Mouse (Mus musculus) forebrain, embryonic 11.5 days (tissue): ENCODE results near the gene Ing1. TPM values are rescaled to one million over a fixed set of nuclear protein-coding genes. Genes with fewer than 3 reads are reported as not detected.

Experiments used
- ATAC-seq: fragments of 200-750 bp; cut with Nextera tagmentation; replicated peaks from 2 replicates; pipeline ENCODE4 v1.8.0; 2017; ENCODE audit warnings: moderate TSS enrichment; ENCODE audit not compliant: low FRiP score
- DNase-seq: peaks from one replicate; pipeline ENCODE4 v3.0.0-alpha.2; 2017; ENCODE audit warnings: low spot score
- H3K27ac ChIP-seq: fragments of 300-500 bp; sonication (generic); 2 replicates; pipeline ENCODE4 v1.5.1; 2014; ENCODE audit warnings: low read depth, low read length
- H3K27me3 ChIP-seq: fragments of 300-500 bp; sonication (generic); 2 replicates; pipeline ENCODE4 v1.6.1; 2014; ENCODE audit warnings: mild to moderate bottlenecking, low read length, mixed read lengths; ENCODE audit not compliant: control insufficient read depth, insufficient read depth
- H3K36me3 ChIP-seq: fragments of 300-500 bp; sonication (generic); 2 replicates; pipeline ENCODE4 v1.6.1; 2014; ENCODE audit warnings: mild to moderate bottlenecking, low read length, moderate library complexity, mixed read lengths; ENCODE audit not compliant: control insufficient read depth, insufficient read depth
- H3K4me1 ChIP-seq: fragments of 300-500 bp; sonication (generic); replicated peaks from 2 replicates; pipeline ENCODE4 v1.6.1; 2014; ENCODE audit warnings: low read length, mixed read lengths; ENCODE audit not compliant: control insufficient read depth, insufficient read depth
- H3K4me2 ChIP-seq: fragments of 300-500 bp; sonication (generic); 2 replicates; pipeline ENCODE4 v1.6.1; 2014; ENCODE audit warnings: low read depth, mild to moderate bottlenecking, low read length, moderate library complexity, mixed read lengths; ENCODE audit not compliant: severe bottlenecking
- H3K4me3 ChIP-seq: fragments of 300-500 bp; sonication (generic); 2 replicates; pipeline ENCODE4 v1.5.1; 2014; ENCODE audit warnings: low read depth, low read length
- H3K9ac ChIP-seq: fragments of 300-500 bp; sonication (generic); 2 replicates; pipeline ENCODE4 v1.6.1; 2014; ENCODE audit warnings: low read length
- H3K9me3 ChIP-seq: fragments of 300-500 bp; sonication (generic); 2 replicates; pipeline ENCODE4 v1.6.1; 2016; ENCODE audit warnings: low read length, mixed read lengths; ENCODE audit not compliant: control insufficient read depth
- WGBS: fragments of 180-500 bp; shearing (Covaris S2); extraction: QIAGEN DNeasy Blood & Tissue Kit; methylation state at CpG from one replicate; pipeline ENCODE4 v1.1.7; 2014; 5-methylcytosine and 5-hydroxymethylcytosine counted together
- polyA plus RNA-seq: library from polyadenylated mRNA; unstranded; fragments of >200 nt; fragmentation: Nextera tagmentation; extraction: Ambion mirVana; gene quantifications from 2 replicates; pipeline ENCODE4 v1.2.1, GENCODE M21; 2014

The Ing1 gene
- 42.9 and 46.8 TPM in 2 replicates for polyA plus RNA-seq

- Histone ChIP-seq H3K4me3 (peak within 1 kb of the TSS; percentile 98), H3K36me3 (no peaks in the 10 kb centered on the region), H3K27ac (peak within 1 kb of the TSS; percentile 100), H3K9me3 (no peaks in the 10 kb centered on the region), H3K27me3 (no peaks in the 10 kb centered on the region), H3K4me1 (peaks cover 11% of the 10 kb centered on the region; the same call in 1 of the 2 replicates), H3K9ac (peak within 1 kb of the TSS; percentile 96), H3K4me2 (peak within 1 kb of the TSS; percentile 70)
- peak; percentile 79 for ATAC-seq
- under 1% methylated on average over 52 of the region's 52 CpGs for WGBS
- peak; percentile 98 for DNase-seq
Observed at GRCm38 (mm10) chr8:11554799-11555719, at the start of gene Ing1. Gene Ing1 (plus strand): TSS chr8:11555571.

DNA sequence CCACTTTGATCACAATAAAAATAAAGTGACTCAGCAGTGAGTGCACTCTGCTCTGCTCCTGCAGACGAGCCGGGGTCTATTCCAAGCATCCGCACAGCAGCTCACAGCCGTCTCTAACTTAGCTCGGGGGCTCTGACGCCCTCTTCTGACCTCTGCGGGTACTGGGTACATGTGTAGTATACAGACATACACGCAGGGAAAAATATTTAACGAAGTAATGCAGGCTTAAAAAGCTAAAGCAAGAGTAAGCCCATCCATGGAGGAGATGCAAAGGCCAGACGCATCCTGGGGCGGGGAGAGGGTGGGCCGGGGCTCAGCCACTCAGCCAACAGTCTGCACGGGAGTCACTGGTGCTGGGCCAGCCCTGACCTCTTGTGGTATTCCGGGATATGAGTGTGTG lies 49.3 kb upstream of the Ing1 start:
- H3K4me1 ChIP-seq: no peaks in the 10 kb centered on the region
- DNase-seq: no peak
- H3K36me3 ChIP-seq: peaks cover 19% of the 10 kb centered on the region; the same call in 1 of the 2 replicates
- H3K4me3 ChIP-seq: no peak overlapping the region
- no peak overlapping the region for H3K27ac ChIP-seq
- WGBS: 84% methylated on average over 14 of the region's 14 CpGs
- no peak overlapping the region for H3K9ac ChIP-seq
- ATAC-seq: no peak
- H3K9me3 ChIP-seq: no peaks in the 10 kb centered on the region
- no peaks in the 10 kb centered on the region for H3K27me3 ChIP-seq
- H3K4me2 ChIP-seq: no peak overlapping the region

- DNase-seq: peak; percentile 81
- no peak overlapping the region for H3K27ac ChIP-seq
- peaks cover 19% of the 10 kb centered on the region; the same call in 1 of the 2 replicates for H3K36me3 ChIP-seq
- H3K4me1 ChIP-seq: no peaks in the 10 kb centered on the region
- H3K9me3 ChIP-seq: no peaks in the 10 kb centered on the region
- no peaks in the 10 kb centered on the region for H3K27me3 ChIP-seq
- WGBS: 74% methylated on average over 6 of the region's 6 CpGs
- H3K9ac ChIP-seq: no peak overlapping the region
- H3K4me3 ChIP-seq: no peak overlapping the region
- H3K4me2 ChIP-seq: no peak overlapping the region
- no peak for ATAC-seq
Observed at GRCm38 (mm10) chr8:11506802-11507201, 48.6 kb upstream of the Ing1 start.

- no peak overlapping the region for H3K4me2 ChIP-seq
- 88% methylated on average over 10 of the region's 10 CpGs for WGBS
- ATAC-seq: no peak
Observed at GRCm38 (mm10) chr8:11508880-11509279, 46.5 kb upstream of the Ing1 start.

GRCm38 (mm10) chr8:11510971-11511370 lies 44.4 kb upstream of the Ing1 start:
- Histone ChIP-seq H3K9ac (no peak overlapping the region), H3K4me3 (no peak overlapping the region), H3K27ac (no peak overlapping the region), H3K4me1 (no peaks in the 10 kb centered on the region), H3K36me3 (peaks cover 14% of the 10 kb centered on the region; the same call in 1 of the 2 replicates), H3K4me2 (no peak overlapping the region), H3K9me3 (no peaks in the 10 kb centered on the region), H3K27me3 (no peaks in the 10 kb centered on the region)
- no peak for DNase-seq
- no peak for ATAC-seq
- 91% methylated on average over 5 of the region's 5 CpGs for WGBS

More at GRCm38 (mm10) chr8:11508880-11509279, 46.5 kb upstream of the Ing1 start:
- no peak for DNase-seq
- Histone ChIP-seq H3K4me3 (no peak overlapping the region), H3K36me3 (peaks cover 19% of the 10 kb centered on the region; the same call in 1 of the 2 replicates), H3K9me3 (no peaks in the 10 kb centered on the region), H3K4me1 (no peaks in the 10 kb centered on the region), H3K27ac (no peak overlapping the region), H3K27me3 (no peaks in the 10 kb centered on the region), H3K9ac (no peak overlapping the region)

DNA sequence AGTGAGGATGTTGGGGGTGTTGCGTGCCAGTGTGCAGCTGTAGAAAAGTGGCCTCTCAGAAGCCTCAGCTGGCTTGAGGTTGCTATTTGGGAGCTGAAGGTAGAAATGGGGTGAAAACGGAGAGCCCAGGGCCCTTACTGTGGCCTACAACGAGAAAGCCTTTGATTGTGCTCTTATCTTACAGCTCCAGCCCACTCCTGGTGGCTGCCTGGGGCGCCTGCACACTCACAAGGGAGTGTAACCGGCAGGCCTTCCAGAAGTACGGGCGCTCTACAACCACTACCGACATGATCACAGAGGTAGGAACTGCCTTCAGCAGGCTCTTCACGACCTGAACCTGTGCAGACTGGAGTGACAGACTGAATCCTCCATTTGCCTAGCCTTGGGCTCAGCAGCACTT lies 42.7 kb upstream of the Ing1 start:
- Histone ChIP-seq H3K9ac (no peak overlapping the region), H3K4me2 (no peak overlapping the region), H3K27ac (no peak overlapping the region), H3K36me3 (peaks cover 14% of the 10 kb centered on the region; the same call in 1 of the 2 replicates), H3K27me3 (no peaks in the 10 kb centered on the region), H3K4me1 (no peaks in the 10 kb centered on the region), H3K9me3 (no peaks in the 10 kb centered on the region), H3K4me3 (no peak overlapping the region)
- WGBS: 89% methylated on average over 9 of the region's 9 CpGs
- ATAC-seq: no peak
- DNase-seq: no peak

DNA sequence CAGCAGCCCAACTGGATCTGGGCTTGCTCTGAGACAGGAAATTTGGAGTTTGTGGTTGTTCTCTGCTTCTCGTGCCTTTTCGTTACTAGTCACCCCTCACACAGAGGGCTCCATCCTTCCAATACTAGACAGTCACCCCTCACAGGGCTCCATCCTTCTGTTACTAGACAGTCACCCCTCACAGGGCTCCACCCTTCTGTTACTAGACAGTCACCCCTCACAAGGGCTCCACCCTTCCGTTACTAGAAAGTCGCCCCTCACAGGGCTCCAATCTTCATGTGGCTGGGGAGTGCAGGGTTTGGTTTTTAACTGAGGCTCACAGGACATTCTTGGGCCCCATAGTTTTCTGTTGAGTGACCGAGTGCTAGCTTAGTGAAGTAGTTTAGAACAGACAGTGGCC lies 42.1 kb upstream of the Ing1 start:
- H3K9ac ChIP-seq: no peak overlapping the region
- peaks cover 14% of the 10 kb centered on the region; the same call in 1 of the 2 replicates for H3K36me3 ChIP-seq
- ATAC-seq (no peak), DNase-seq (no peak)
- no peaks in the 10 kb centered on the region for H3K9me3 ChIP-seq
- H3K27ac ChIP-seq: no peak overlapping the region
- 89% methylated on average over 5 of the region's 5 CpGs for WGBS
- no peak overlapping the region for H3K4me2 ChIP-seq
- no peak overlapping the region for H3K4me3 ChIP-seq
- H3K4me1 ChIP-seq: no peaks in the 10 kb centered on the region
- no peaks in the 10 kb centered on the region for H3K27me3 ChIP-seq

- no peak overlapping the region for H3K4me3 ChIP-seq
- no peak overlapping the region for H3K4me2 ChIP-seq
- peak; percentile 47 for DNase-seq
- WGBS: 94% methylated on average over 9 of the region's 9 CpGs
- H3K9ac ChIP-seq: no peak overlapping the region
- H3K36me3 ChIP-seq: no peaks in the 10 kb centered on the region; the same call in 1 of the 2 replicates
- ATAC-seq: no peak
- H3K4me1 ChIP-seq: no peaks in the 10 kb centered on the region
- H3K9me3 ChIP-seq: no peaks in the 10 kb centered on the region
- H3K27me3 ChIP-seq: no peaks in the 10 kb centered on the region
- no peak overlapping the region for H3K27ac ChIP-seq
Observed at GRCm38 (mm10) chr8:11516292-11516691, 39.1 kb upstream of the Ing1 start.
